Mouse (Mus musculus) heart, embryonic 12.5 days (tissue): Measurements from ENCODE around the gene Fbln2. TPM values are rescaled to one million over a fixed set of nuclear protein-coding genes. Genes with fewer than 3 reads are reported as not detected.

Experiments
- ATAC-seq: fragments of 200-750 bp; cut with Nextera tagmentation; 2 replicates; pipeline ENCODE4 v1.8.0; 2017; ENCODE audit warnings: moderate TSS enrichment, moderate library complexity; ENCODE audit not compliant: insufficient number of reproducible peaks, low FRiP score
- H3K27ac ChIP-seq: fragments of 300-500 bp; sonication (generic); 2 replicates; pipeline ENCODE4 v1.5.1; 2016; ENCODE audit warnings: mild to moderate bottlenecking, moderate library complexity; ENCODE audit not compliant: poor library complexity, severe bottlenecking
- H3K27me3 ChIP-seq: fragments of 300-500 bp; sonication (generic); replicated peaks from 2 replicates; pipeline ENCODE4 v1.6.1; 2016; ENCODE audit warnings: mild to moderate bottlenecking, moderate library complexity
- H3K36me3 ChIP-seq: fragments of 300-500 bp; sonication (generic); 2 replicates; pipeline ENCODE4 v1.6.1; 2016; ENCODE audit warnings: mild to moderate bottlenecking, moderate library complexity
- H3K4me1 ChIP-seq: fragments of 300-500 bp; sonication (generic); replicated peaks from 2 replicates; pipeline ENCODE4 v1.6.1; 2016; ENCODE audit warnings: mild to moderate bottlenecking
- H3K4me2 ChIP-seq: fragments of 300-500 bp; sonication (generic); 2 replicates; pipeline ENCODE4 v1.6.1; 2016; ENCODE audit warnings: mild to moderate bottlenecking, moderate library complexity
- H3K4me3 ChIP-seq: fragments of 300-500 bp; sonication (generic); 2 replicates; pipeline ENCODE4 v1.5.1; 2016; ENCODE audit warnings: mild to moderate bottlenecking
- H3K9ac ChIP-seq: fragments of 300-500 bp; sonication (generic); 2 replicates; pipeline ENCODE4 v1.6.1; 2016; ENCODE audit warnings: mild to moderate bottlenecking, moderate library complexity
- H3K9me3 ChIP-seq: fragments of 300-500 bp; sonication (generic); replicated peaks from 2 replicates; pipeline ENCODE4 v1.6.1; 2016; ENCODE audit warnings: mild to moderate bottlenecking, moderate library complexity
- WGBS: fragments of 180-500 bp; shearing (Covaris S2); methylation state at CpG from one replicate; pipeline ENCODE4 v1.1.7; 2016; 5-methylcytosine and 5-hydroxymethylcytosine counted together
- polyA plus RNA-seq: library from polyadenylated mRNA; unstranded; fragments of >200 nt; fragmentation: Nextera tagmentation; extraction: Ambion mirVana; gene quantifications from 2 replicates; pipeline ENCODE4 v1.2.1, GENCODE M21; 2016

Gene Fbln2
- polyA plus RNA-seq, 1 experiment from 2014 or later: 210 TPM

- peaks cover 19% of the 10 kb centered on the region; the same call in 1 of the 2 replicates for H3K36me3 ChIP-seq
- H3K9me3 ChIP-seq: no peaks in the 10 kb centered on the region
- ATAC-seq: no peak
- no peak overlapping the region for H3K4me3 ChIP-seq
- no peak overlapping the region for H3K27ac ChIP-seq
- peaks cover 71% of the 10 kb centered on the region for H3K27me3 ChIP-seq
- H3K4me2 ChIP-seq: no peak overlapping the region
- peaks cover 21% of the 10 kb centered on the region for H3K4me1 ChIP-seq
- WGBS: 87% methylated on average over 5 of the region's 5 CpGs
- no peak overlapping the region for H3K9ac ChIP-seq
Measured at GRCm38 (mm10) chr6:91231000-91231399, 18.7 kb downstream of the Fbln2 start.

DNA sequence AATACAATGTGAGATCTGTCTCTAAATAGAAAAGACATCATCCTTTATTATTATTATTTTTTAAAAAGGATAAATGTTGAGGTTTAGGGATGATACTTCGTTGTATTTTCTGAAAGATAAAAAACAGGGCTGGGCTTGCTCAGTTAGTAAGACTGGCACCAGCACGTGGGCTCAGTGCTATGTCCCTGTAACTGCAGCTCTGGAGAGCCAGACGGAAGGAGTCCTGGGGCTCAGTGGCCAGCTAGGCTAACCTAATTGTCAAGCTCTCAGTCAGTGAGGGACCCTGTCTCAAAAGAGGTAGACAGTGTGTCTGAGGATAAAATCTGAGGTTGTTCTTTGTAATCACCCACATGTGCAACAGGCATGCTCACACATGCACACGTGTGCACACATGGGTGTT, 19.3 kb downstream of the Fbln2 start:
- peaks cover 19% of the 10 kb centered on the region; the same call in 1 of the 2 replicates for H3K36me3 ChIP-seq
- no peak overlapping the region for H3K4me3 ChIP-seq
- no peak overlapping the region for H3K9ac ChIP-seq
- H3K27ac ChIP-seq: no peak overlapping the region
- H3K4me2 ChIP-seq: no peak overlapping the region
- WGBS: 73% methylated on average over 4 of the region's 4 CpGs
- H3K9me3 ChIP-seq: no peaks in the 10 kb centered on the region
- H3K27me3 ChIP-seq: peaks cover 67% of the 10 kb centered on the region
- ATAC-seq: no peak
- peaks cover 27% of the 10 kb centered on the region for H3K4me1 ChIP-seq

DNA sequence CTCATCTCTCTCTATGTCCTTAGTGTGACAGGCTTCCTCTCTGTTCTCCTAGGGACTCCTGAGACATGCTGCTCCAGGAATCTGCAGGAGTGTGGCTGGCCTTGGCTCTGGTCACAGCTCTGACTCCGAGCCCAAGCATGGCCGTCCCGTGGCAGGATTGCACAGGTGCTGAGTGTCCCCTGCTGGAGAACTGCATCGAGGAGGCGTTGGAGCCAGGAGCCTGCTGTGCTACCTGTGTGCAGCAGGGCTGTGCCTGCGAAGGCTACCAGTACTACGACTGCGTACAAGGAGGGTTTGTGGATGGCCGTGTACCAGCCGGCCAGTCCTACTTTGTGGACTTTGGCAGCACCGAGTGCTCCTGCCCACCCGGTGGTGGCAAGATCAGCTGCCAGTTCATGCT, 20.8 kb downstream of the Fbln2 start:
- Histone ChIP-seq H3K27me3 (peaks cover 73% of the 10 kb centered on the region), H3K9ac (no peak overlapping the region), H3K9me3 (no peaks in the 10 kb centered on the region), H3K36me3 (peaks cover 19% of the 10 kb centered on the region; the same call in 1 of the 2 replicates), H3K27ac (no peak overlapping the region), H3K4me3 (no peak overlapping the region), H3K4me2 (no peak overlapping the region), H3K4me1 (peaks cover 20% of the 10 kb centered on the region)
- WGBS: 80% methylated on average over 12 of the region's 12 CpGs
- ATAC-seq: no peak

DNA sequence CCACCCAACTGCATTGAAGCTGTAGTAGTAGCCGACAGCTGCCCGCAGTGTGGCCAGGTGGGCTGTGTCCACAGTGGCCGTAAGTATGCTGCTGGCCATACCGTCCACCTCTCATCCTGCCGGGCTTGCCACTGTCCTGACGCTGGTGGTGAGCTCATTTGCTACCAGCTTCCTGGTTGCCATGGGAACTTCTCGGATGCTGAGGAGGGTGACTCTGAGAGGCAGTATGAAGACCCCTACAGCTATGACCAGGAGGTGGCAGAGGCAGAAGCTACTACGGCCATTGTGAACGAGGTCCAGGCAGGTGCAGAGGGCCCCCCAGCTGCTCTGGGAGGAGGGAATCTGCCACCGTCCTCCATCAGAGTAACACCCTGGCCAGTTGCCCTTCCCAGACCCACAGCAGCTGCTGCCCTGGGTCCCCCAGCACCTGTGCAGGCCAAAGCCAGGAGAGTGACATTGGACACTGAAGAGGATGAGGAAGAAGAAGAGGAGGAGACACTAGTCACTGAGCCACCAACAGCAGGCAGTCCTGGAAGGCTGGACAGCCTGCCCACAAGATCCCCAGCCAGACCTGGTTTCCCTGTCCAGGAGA, 21.3 kb downstream of the Fbln2 start:
- ATAC-seq: no peak
- Histone ChIP-seq H3K27ac (no peak overlapping the region), H3K4me2 (no peak overlapping the region), H3K9me3 (no peaks in the 10 kb centered on the region), H3K4me1 (peaks cover 18% of the 10 kb centered on the region), H3K36me3 (peaks cover 19% of the 10 kb centered on the region; the same call in 1 of the 2 replicates), H3K9ac (no peak overlapping the region), H3K27me3 (peaks cover 71% of the 10 kb centered on the region), H3K4me3 (no peak overlapping the region)
- 77% methylated on average over 10 of the region's 10 CpGs for WGBS

DNA sequence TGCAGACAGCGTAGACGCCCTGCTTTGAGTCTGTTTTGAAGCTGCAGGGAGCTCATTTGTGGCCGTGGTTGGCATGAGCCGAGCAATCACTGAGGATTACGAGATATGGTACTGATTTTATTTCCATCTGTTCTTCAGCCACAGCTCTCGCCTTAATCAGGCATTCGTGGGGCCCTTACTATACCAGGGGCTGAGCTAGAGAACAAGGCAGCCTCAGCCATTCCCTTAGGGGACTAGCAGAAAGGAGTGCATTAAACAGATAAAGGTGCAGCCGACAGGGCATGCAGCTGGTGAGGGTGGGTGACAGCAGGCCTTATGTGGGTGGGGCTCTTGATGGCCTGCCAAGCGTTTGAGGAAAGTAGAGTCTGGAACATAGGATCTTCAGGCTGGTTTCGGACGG, 23.8 kb downstream of the Fbln2 start:
- H3K4me3 ChIP-seq: no peak overlapping the region
- no peak overlapping the region for H3K27ac ChIP-seq
- 52% methylated on average over 11 of the region's 11 CpGs for WGBS
- H3K9ac ChIP-seq: no peak overlapping the region
- H3K4me1 ChIP-seq: peaks cover 15% of the 10 kb centered on the region
- no peak overlapping the region for H3K4me2 ChIP-seq
- H3K9me3 ChIP-seq: no peaks in the 10 kb centered on the region
- peaks cover 65% of the 10 kb centered on the region for H3K27me3 ChIP-seq
- ATAC-seq: no peak; the same call in 1 of the 2 replicates
- peaks cover 19% of the 10 kb centered on the region; the same call in 1 of the 2 replicates for H3K36me3 ChIP-seq

DNA sequence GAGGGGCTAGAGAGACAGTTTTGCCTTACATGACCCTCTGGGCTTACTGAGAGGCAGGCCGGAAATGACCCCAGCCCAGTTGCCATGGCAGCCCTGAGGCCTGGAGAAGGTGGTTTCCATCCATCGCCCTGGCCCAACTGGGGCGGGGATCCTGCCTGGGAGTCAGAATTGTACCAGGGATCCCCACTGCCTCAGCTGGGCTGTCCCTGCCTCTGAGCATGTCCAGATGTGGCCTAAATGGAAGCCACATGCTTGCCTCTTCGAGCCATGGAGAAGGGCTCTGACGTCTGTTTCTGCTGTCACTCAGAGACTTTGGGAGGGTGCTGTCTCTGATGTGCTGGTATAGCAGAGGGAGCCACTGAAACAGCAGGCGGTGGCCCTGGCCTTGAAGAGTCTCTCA, 24.2 kb downstream of the Fbln2 start:
- Histone ChIP-seq H3K4me3 (no peak overlapping the region), H3K4me2 (no peak overlapping the region), H3K27me3 (peaks cover 67% of the 10 kb centered on the region), H3K36me3 (peaks cover 19% of the 10 kb centered on the region; the same call in 1 of the 2 replicates), H3K4me1 (peaks cover 15% of the 10 kb centered on the region), H3K9me3 (no peaks in the 10 kb centered on the region), H3K9ac (no peak overlapping the region), H3K27ac (no peak overlapping the region)
- 35% methylated on average over 6 of the region's 6 CpGs for WGBS
- ATAC-seq: no peak

- Histone ChIP-seq H3K27ac (no peak overlapping the region), H3K36me3 (peaks cover 19% of the 10 kb centered on the region; the same call in 1 of the 2 replicates), H3K9me3 (no peaks in the 10 kb centered on the region), H3K9ac (no peak overlapping the region), H3K27me3 (peaks cover 61% of the 10 kb centered on the region), H3K4me3 (no peak overlapping the region), H3K4me1 (peaks cover 15% of the 10 kb centered on the region), H3K4me2 (no peak overlapping the region)
- WGBS: 54% methylated on average over 2 of the region's 2 CpGs
- no peak for ATAC-seq
Measured at GRCm38 (mm10) chr6:91237273-91237672, 25.0 kb downstream of the Fbln2 start.

- H3K9ac ChIP-seq: no peak overlapping the region
- H3K4me3 ChIP-seq: no peak overlapping the region
- H3K27ac ChIP-seq: no peak overlapping the region
- no peaks in the 10 kb centered on the region for H3K36me3 ChIP-seq
- no peak for ATAC-seq
- no peaks in the 10 kb centered on the region for H3K9me3 ChIP-seq
- H3K27me3 ChIP-seq: peaks cover 29% of the 10 kb centered on the region; the same call in 1 of the 2 replicates
- peaks cover 16% of the 10 kb centered on the region for H3K4me1 ChIP-seq
- no peak overlapping the region for H3K4me2 ChIP-seq
- WGBS: 46% methylated on average over 2 of the region's 2 CpGs
Measured at GRCm38 (mm10) chr6:91240537-91240936, 28.3 kb downstream of the Fbln2 start.

DNA sequence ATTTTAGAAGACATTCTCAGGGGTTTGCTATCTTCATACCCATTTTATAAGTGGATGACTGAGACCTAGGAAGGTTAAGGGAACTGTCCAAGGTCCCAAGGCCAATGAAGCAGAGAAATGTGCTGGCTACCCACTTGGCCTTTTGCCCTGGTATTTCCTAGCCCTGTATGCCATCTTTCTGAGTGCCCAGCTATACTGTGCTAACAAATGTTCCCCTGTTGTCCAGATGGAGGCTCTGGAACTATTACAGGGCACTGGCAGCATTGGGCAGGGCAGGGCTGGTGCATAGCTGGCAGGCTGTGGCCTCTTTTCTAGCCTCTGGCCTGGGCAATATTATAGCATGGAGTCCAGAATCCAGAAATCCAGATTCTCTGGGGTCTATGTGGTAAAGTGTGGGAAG, 28.7 kb downstream of the Fbln2 start:
- no peak for ATAC-seq
- Histone ChIP-seq H3K4me2 (no peak overlapping the region), H3K9me3 (no peaks in the 10 kb centered on the region), H3K4me1 (peaks cover 16% of the 10 kb centered on the region), H3K36me3 (no peaks in the 10 kb centered on the region), H3K27me3 (peaks cover 29% of the 10 kb centered on the region; the same call in 1 of the 2 replicates), H3K4me3 (no peak overlapping the region), H3K9ac (no peak overlapping the region), H3K27ac (no peak overlapping the region)

DNA sequence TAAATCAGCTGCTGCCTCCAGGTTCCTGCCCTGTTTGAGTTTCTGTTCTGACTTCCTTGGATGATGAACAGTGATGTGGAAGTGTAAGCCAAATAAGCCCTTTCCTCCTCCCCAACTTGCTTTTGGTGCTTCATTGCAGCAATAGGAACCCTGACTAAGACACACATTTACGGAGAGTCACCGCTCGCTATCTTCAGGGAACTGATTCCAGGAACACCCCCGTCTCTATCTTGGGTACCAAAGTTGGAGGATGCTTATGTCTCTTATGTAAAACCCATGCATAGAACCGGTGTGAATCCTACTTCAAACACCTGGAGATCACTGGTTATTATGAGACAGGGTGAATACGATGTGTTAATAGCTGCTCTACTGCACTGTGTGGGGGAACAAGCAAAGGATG, 31.1 kb downstream of the Fbln2 start:
- Histone ChIP-seq H3K9me3 (no peaks in the 10 kb centered on the region), H3K27me3 (peaks cover 20% of the 10 kb centered on the region; the same call in 1 of the 2 replicates), H3K4me1 (peaks cover 12% of the 10 kb centered on the region), H3K4me3 (no peak overlapping the region), H3K9ac (no peak overlapping the region), H3K4me2 (no peak overlapping the region), H3K36me3 (0 out of 2 replicates have a peak, but pooled peaks cover 5% of the 10 kb centered on the region), H3K27ac (no peak overlapping the region)
- 76% methylated on average over 6 of the region's 6 CpGs for WGBS
- ATAC-seq: no peak

DNA sequence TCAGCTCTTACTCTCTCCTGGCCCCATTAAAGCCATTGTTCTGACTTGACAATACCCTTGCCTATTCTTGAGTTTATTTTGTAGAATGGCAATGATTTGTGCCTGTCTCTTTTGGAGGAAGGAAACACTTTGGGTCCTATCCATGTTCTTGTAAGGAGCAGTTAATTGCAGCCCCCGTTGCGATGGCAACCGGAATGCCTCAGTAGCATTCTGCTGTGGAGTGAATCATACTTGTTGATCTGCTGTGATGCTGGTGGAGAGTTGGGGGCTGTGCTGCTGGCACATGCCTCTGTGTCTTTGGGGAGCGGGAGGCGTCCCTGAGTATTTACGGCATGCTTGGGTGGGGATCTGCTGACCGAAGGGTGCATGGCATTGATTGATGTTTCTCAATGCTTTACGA, 32.1 kb downstream of the Fbln2 start:
- ATAC-seq: no peak
- H3K27me3 ChIP-seq: peaks cover 17% of the 10 kb centered on the region; the same call in 1 of the 2 replicates
- H3K4me3 ChIP-seq: no peak overlapping the region
- peaks cover 12% of the 10 kb centered on the region for H3K4me1 ChIP-seq
- no peak overlapping the region for H3K27ac ChIP-seq
- peaks cover 7% of the 10 kb centered on the region; the same call in 1 of the 2 replicates for H3K36me3 ChIP-seq
- WGBS: 79% methylated on average over 8 of the region's 8 CpGs
- 0 out of 2 replicates have a peak, but pooled peaks cover 1% of the 10 kb centered on the region for H3K9me3 ChIP-seq
- H3K9ac ChIP-seq: no peak overlapping the region
- no peak overlapping the region for H3K4me2 ChIP-seq

- H3K4me3 ChIP-seq: no peak overlapping the region
- H3K9ac ChIP-seq: no peak overlapping the region
- peaks cover 12% of the 10 kb centered on the region for H3K36me3 ChIP-seq
- no peak overlapping the region for H3K4me2 ChIP-seq
- peaks cover 10% of the 10 kb centered on the region; the same call in 1 of the 2 replicates for H3K27me3 ChIP-seq
- 0 out of 2 replicates have a peak, but pooled peaks cover 7% of the 10 kb centered on the region for H3K9me3 ChIP-seq
- no peak overlapping the region for H3K27ac ChIP-seq
- peaks cover 12% of the 10 kb centered on the region for H3K4me1 ChIP-seq
- ATAC-seq: no peak
- 27% methylated on average over 6 of the region's 6 CpGs for WGBS
Measured at GRCm38 (mm10) chr6:91245331-91245730, 33.1 kb downstream of the Fbln2 start.
